ENCODE assay signal across 16 mouse cellular contexts in the genomic region with DNA sequence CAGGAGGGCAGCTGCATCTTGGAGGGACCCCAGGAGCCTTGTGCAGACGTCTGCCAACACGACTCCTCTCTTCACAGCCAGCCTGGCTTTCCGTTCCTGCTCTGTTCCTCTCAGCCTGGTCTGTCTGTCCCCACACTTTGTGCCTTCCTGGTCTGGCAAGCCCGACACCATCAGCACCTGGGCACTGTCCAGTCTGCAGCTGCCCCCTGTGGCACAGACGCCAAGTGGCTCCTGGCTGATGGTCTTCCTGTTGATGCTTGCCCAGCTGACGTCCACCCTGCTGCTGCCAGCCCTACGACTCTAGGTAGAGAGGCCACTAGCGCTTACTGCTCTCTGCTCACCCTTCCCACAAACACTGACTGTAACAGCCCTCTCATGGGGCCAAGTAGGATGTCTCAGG.
"Had no signal": no experiment of that assay in that cellular context is flagged by ENCODE, and none has a peak within 500 bp of the region (broad histone marks: within the 10 kb centered on the region; RNA-seq: fewer than 3 reads in every experiment).

No protein-coding gene starts in this region.

- H3K9ac ChIP-seq: liver, embryonic 13.5 days; neural tube, embryonic 12.5 days; stomach, embryonic 15.5 days had no signal

- H3K4me2 ChIP-seq: liver, embryonic 13.5 days; midbrain, embryonic 11.5 days; neural tube, embryonic 12.5 days; stomach, embryonic 15.5 days had no signal

- H3K27ac ChIP-seq: kidney, postnatal 0 days; layer of hippocampus, adult 2 months; liver, embryonic 13.5 days; neural tube, embryonic 12.5 days; stomach, embryonic 15.5 days had no signal

- H3K9me3 ChIP-seq: liver, embryonic 13.5 days; neural tube, embryonic 12.5 days; stomach, embryonic 15.5 days had no signal

- DNase-seq: kidney, postnatal 25 days; layer of hippocampus, adult 9-11 months; liver, embryonic 13.5 days; lung, adult 2 months; lung, postnatal 14 days; lung, postnatal 4 days; midbrain, embryonic 14.5 days; retina, postnatal 1 day; right cerebral cortex, postnatal 25 days; spleen, adult 18-20 months; thymus, postnatal 25 days had no signal

- H3K36me3 ChIP-seq: liver, embryonic 13.5 days; neural tube, embryonic 12.5 days; stomach, embryonic 15.5 days had no signal

- H3K4me1 ChIP-seq: liver, embryonic 13.5 days had no signal

- H3K4me3 ChIP-seq: layer of hippocampus, adult 2 months; liver, embryonic 13.5 days; neural tube, embryonic 12.5 days; stomach, embryonic 15.5 days had no signal
